Mouse (Mus musculus): ENCODE measurements at regions not wholly inside any gene's neighbourhood (a gene's known extent, or its start where the extent isn't known, plus 50 kb on each side); places are given as distances from the start of the nearest gene placed in this dataset.
A peak's percentile ranks its signal among the peaks of the same experiment; 100 is the strongest.

DNA sequence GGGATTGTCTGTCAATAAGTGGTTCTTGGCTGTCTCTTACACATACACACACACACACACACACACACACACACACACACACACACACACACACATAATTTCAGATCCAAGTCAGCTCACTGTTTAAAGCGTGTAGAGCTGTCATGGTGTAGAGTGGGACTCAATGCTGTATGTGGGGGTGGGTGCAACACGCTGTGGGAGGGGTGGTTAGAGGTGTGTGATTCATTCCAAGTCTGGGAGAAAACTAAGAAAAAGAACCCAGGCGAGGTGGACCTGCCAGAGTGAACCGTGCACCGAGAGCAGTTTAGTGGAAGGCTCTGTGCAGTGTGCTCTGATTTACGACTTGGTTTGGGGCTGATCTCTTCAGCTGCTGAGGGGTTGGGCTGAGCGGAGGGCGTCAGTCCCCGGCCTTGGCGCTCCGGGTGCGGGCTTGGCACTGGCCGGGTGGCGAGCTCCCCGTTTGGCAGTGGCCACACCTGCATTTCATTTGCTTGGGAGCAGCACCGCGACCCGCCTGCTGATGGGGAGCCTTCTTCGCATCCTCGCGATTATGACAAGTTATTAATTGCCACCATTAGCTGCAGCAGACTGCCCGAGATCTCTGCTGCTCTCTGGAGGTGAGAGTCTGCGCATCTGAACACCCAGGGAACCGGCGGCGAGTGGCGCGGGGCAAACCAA is 149.5 kb downstream of the Gm12689 start:
- peak; percentile 13; the same call in 1 of the 2 replicates for TF ChIP-seq CTCF (IDR thresholded peaks at IDR 0.05; ENCODE audit: low read depth)
- TF ChIP-seq EP300 (IDR thresholded peaks at IDR 0.05; ENCODE audit: low read depth) = no peak
- WGBS (ENCODE audit: insufficient replicate concordance) = 49% methylated on average over 28 of the region's 28 CpGs
- ATAC-seq (ENCODE audit: insufficient read depth) = no peak
- no peak overlapping the region for H3K4me3 ChIP-seq (ENCODE audit: insufficient read depth in 1 of 2, low read depth in 2 of 2, low read length in 2 of 2)
- H3K4me2 ChIP-seq (ENCODE audit: low read depth) = no peak overlapping the region
- no peak overlapping the region for H3K27ac ChIP-seq
- H3K27me3 ChIP-seq (ENCODE audit: control insufficient read depth, insufficient read depth, low read length) = no peaks in the 10 kb centered on the region
- DNase-seq (ENCODE audit: low read depth in 3 of 3, low spot score in 3 of 3) = no peak
- no peaks in the 10 kb centered on the region for H3K4me1 ChIP-seq (replicated peaks; ENCODE audit: control insufficient read depth in 2 of 2, insufficient read depth in 2 of 2, low read length in 1 of 2)
- no peaks in the 10 kb centered on the region for H3K36me3 ChIP-seq (replicated peaks; ENCODE audit: control insufficient read depth, insufficient read depth, low read depth)
- no peaks in the 10 kb centered on the region for H3K9me3 ChIP-seq (ENCODE audit: control insufficient read depth, low read length)
- H3K9ac ChIP-seq (replicated peaks) = no peak overlapping the region

DNA sequence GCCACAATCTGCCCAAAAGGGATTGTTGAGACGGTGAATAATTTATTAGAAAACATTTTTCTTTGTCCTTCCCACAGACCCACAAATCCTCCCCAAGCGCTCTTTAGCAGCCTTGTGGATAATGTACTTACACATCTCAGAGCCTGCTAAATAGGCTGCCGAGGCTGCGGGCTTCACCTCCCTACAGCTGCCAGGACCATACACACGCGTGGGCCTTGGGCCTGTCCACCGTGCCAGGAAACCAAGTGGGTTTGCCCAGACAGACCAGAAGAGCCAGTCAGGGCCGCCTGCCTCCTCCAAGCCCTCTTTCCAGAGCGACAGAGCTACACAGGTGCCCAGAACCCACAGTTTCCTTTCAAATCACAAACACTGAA is 150.0 kb downstream of the Gm12689 start:
- TF ChIP-seq EP300 (IDR thresholded peaks at IDR 0.05; ENCODE audit: low read depth) = no peak
- no peak for TF ChIP-seq CTCF (IDR thresholded peaks at IDR 0.05; ENCODE audit: low read depth)
- no peak overlapping the region for H3K4me3 ChIP-seq (ENCODE audit: insufficient read depth in 1 of 2, low read depth in 2 of 2, low read length in 2 of 2)
- H3K36me3 ChIP-seq (replicated peaks; ENCODE audit: control insufficient read depth, insufficient read depth, low read depth) = no peaks in the 10 kb centered on the region
- DNase-seq (ENCODE audit: low read depth in 3 of 3, low spot score in 3 of 3) (no peak), ATAC-seq (ENCODE audit: insufficient read depth) (no peak)
- no peak overlapping the region for H3K9ac ChIP-seq (replicated peaks)
- H3K4me2 ChIP-seq (ENCODE audit: low read depth) = no peak overlapping the region
- no peaks in the 10 kb centered on the region for H3K27me3 ChIP-seq (ENCODE audit: control insufficient read depth, insufficient read depth, low read length)
- H3K27ac ChIP-seq = no peak overlapping the region
- H3K4me1 ChIP-seq (replicated peaks; ENCODE audit: control insufficient read depth in 2 of 2, insufficient read depth in 2 of 2, low read length in 1 of 2) = no peaks in the 10 kb centered on the region
- H3K9me3 ChIP-seq (ENCODE audit: control insufficient read depth, low read length) = no peaks in the 10 kb centered on the region
- WGBS (ENCODE audit: insufficient replicate concordance) = 44% methylated on average over 9 of the region's 9 CpGs

DNA sequence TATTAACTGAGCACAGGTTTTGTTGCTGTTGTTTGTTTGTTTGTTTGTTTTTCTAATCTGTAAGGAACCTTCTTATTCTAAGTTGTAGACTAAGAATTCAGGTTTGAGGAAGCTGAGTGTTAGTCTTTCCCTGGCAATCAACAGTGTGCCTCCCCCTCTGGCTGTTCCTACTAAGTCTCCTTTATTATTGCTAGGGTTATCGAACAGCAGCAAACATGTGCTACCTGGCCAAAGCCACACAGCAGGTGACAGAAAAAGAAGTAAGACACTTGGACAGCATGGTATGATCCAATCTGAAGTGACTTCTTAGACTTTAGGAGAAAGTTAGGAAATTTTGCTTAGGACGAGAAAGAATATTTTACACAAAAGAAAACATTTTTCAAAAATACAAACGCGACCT is 163.3 kb downstream of the Gm12689 start:
- DNase-seq (ENCODE audit: low read depth in 3 of 3, low spot score in 3 of 3) (no peak), ATAC-seq (ENCODE audit: insufficient read depth) (no peak)
- no peaks in the 10 kb centered on the region for H3K36me3 ChIP-seq (replicated peaks; ENCODE audit: control insufficient read depth, insufficient read depth, low read depth)
- no peaks in the 10 kb centered on the region for H3K9me3 ChIP-seq (ENCODE audit: control insufficient read depth, low read length)
- H3K4me3 ChIP-seq (ENCODE audit: insufficient read depth in 1 of 2, low read depth in 2 of 2, low read length in 2 of 2) = no peak overlapping the region
- H3K27me3 ChIP-seq (ENCODE audit: control insufficient read depth, insufficient read depth, low read length) = no peaks in the 10 kb centered on the region
- TF ChIP-seq EP300 (IDR thresholded peaks at IDR 0.05; ENCODE audit: low read depth) (no peak), CTCF (IDR thresholded peaks at IDR 0.05; ENCODE audit: low read depth) (no peak)
- no peak overlapping the region for H3K4me2 ChIP-seq (ENCODE audit: low read depth)
- 66% methylated on average over 4 of the region's 4 CpGs for WGBS (ENCODE audit: insufficient replicate concordance)
- no peaks in the 10 kb centered on the region for H3K4me1 ChIP-seq (replicated peaks; ENCODE audit: control insufficient read depth in 2 of 2, insufficient read depth in 2 of 2, low read length in 1 of 2)
- no peak overlapping the region for H3K27ac ChIP-seq
- no peak overlapping the region for H3K9ac ChIP-seq (replicated peaks)

DNA sequence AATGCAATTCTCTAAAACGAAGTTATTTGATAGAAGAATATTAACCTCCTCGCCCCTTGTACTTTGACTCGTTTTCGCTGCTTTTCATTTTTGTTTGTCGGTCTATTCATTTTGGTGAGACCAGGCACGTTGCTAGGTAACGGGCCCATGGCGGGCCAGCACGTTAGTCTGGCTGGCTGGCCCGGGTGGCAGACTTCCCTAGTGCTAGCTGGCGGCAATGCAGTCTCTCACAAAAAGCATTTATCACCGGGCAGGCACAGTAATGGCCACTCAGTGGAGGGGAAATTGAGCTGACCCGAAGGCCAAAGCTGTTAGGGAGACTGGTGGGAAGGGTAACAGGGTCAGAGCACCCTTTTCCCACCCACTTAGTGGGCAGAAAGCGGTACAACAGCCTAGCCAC is 163.7 kb downstream of the Gm12689 start:
- H3K36me3 ChIP-seq (replicated peaks; ENCODE audit: control insufficient read depth, insufficient read depth, low read depth) = no peaks in the 10 kb centered on the region
- no peak overlapping the region for H3K27ac ChIP-seq
- H3K4me2 ChIP-seq (ENCODE audit: low read depth) = no peak overlapping the region
- H3K9ac ChIP-seq (replicated peaks) = no peak overlapping the region
- no peaks in the 10 kb centered on the region for H3K9me3 ChIP-seq (ENCODE audit: control insufficient read depth, low read length)
- no peak for ATAC-seq (ENCODE audit: insufficient read depth)
- no peaks in the 10 kb centered on the region for H3K27me3 ChIP-seq (ENCODE audit: control insufficient read depth, insufficient read depth, low read length)
- H3K4me3 ChIP-seq (ENCODE audit: insufficient read depth in 1 of 2, low read depth in 2 of 2, low read length in 2 of 2) = no peak overlapping the region
- DNase-seq (ENCODE audit: low read depth in 3 of 3, low spot score in 3 of 3) = no peak
- TF ChIP-seq CTCF (IDR thresholded peaks at IDR 0.05; ENCODE audit: low read depth) (no peak), EP300 (IDR thresholded peaks at IDR 0.05; ENCODE audit: low read depth) (no peak)
- 16% methylated on average over 14 of the region's 14 CpGs for WGBS (ENCODE audit: insufficient replicate concordance)
- H3K4me1 ChIP-seq (replicated peaks; ENCODE audit: control insufficient read depth in 2 of 2, insufficient read depth in 2 of 2, low read length in 1 of 2) = no peaks in the 10 kb centered on the region

DNA sequence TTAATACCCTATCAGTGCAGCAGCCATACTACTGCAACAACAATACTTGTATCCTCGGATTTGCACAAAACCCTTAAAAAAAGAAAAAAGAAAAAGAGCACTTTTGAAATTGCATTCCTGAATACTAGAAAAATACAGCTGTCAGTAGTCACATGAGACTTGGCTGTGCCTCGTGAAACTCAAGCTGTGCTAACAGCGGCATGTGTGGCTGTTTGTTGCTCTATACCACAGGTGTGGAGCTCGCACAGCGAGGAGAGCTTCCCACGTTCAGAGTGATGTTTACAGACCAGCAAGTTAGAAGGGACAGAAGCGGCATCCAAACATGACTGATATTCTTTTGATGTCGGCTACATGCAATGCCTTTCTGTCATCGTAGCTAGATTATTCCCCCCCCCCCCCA is 169.8 kb downstream of the Gm12689 start:
- DNase-seq (ENCODE audit: low read depth in 3 of 3, low spot score in 3 of 3) (no peak), ATAC-seq (ENCODE audit: insufficient read depth) (no peak)
- Histone ChIP-seq H3K9me3 (ENCODE audit: control insufficient read depth, low read length) (no peaks in the 10 kb centered on the region), H3K4me3 (ENCODE audit: insufficient read depth in 1 of 2, low read depth in 2 of 2, low read length in 2 of 2) (no peak overlapping the region), H3K9ac (replicated peaks) (no peak overlapping the region), H3K27me3 (ENCODE audit: control insufficient read depth, insufficient read depth, low read length) (no peaks in the 10 kb centered on the region), H3K4me1 (replicated peaks; ENCODE audit: control insufficient read depth in 2 of 2, insufficient read depth in 2 of 2, low read length in 1 of 2) (no peaks in the 10 kb centered on the region), H3K4me2 (ENCODE audit: low read depth) (no peak overlapping the region), H3K36me3 (replicated peaks; ENCODE audit: control insufficient read depth, insufficient read depth, low read depth) (no peaks in the 10 kb centered on the region), H3K27ac (no peak overlapping the region)
- TF ChIP-seq CTCF (IDR thresholded peaks at IDR 0.05; ENCODE audit: low read depth) (no peak), EP300 (IDR thresholded peaks at IDR 0.05; ENCODE audit: low read depth) (no peak)
- 70% methylated on average over 9 of the region's 9 CpGs for WGBS (ENCODE audit: insufficient replicate concordance)

All from liver, embryonic 14.5 days (tissue).